Mouse (Mus musculus): ENCODE results near the gene Apoe.

DNA sequence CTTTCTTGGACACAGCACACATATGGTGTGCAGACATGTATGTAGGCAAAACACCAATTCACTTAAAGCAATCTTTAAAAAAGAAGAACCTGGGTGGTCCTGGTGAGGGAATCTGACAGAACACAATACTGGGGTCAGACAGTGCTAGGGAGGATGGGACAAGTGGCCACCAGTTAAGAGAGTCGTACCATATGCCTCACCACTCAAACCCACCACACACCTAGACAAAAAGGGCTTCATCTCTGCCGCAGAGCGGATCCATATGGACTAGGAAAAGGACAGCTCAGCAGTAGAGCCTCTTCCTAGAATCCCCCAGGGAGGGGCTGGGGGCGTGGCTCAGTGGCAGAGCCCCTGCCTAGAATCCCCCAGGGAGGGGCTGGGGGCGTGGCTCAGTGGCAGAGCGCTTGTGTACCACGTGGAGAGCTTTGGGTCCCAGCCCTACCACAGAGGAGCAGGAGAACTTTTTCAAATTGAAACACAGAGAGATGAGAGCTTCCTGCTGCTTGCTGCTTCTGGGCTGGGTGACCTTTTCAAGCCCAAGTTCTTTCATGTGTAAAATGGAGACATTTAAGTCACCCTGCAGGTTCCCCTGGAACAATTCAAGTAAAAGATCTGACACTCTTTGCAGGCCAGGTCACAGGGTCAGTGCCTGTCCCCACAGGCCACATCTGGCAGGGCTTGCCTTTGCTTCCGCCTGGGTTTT, 42.5 kb upstream of the Apoe start:
- no peak for TF ChIP-seq TAL1 (IDR thresholded peaks at IDR 0.05; ENCODE audit: low read length)
- TF ChIP-seq GATA1 (IDR thresholded peaks at IDR 0.05; ENCODE audit: low read length) = no peak

Data from erythroblast, embryonic 14.5 days (primary cell).